Mouse (Mus musculus) liver, postnatal 0 days (tissue): Measurements from ENCODE around the gene Cmtr1.

Experiments
- CTCF ChIP-seq: sonication (generic); IDR thresholded peaks from 2 replicates; pipeline ENCODE4 v1.5.1; 2016; ENCODE audit warnings: antibody characterized with exemption, low read depth
- EP300 ChIP-seq: IDR thresholded peaks from 2 replicates; pipeline ENCODE4 v1.6.1; 2016; ENCODE audit warnings: antibody characterized with exemption, low read depth, mild to moderate bottlenecking

DNA sequence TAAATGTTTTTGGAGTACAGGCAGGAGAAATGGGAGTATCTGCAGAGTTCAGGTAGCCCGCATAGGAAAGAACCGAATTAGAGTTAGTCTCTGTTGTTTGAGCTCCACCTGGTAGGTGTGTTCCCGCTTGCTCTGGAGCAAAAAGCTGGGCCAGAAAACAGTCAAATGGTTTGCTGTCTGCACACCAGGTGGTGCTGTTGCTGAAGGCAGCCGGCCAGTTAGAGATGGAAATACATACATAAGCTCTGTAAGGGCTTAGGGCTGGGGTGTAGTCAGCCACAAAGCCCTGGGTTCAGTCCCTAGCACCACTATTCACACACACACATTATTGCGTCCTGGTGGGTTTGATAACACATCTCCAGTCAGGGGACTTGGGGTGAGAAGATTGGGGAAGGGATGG lies 24.3 kb upstream of the Cmtr1 start:
- peak; percentile 80 for TF ChIP-seq CTCF
- TF ChIP-seq EP300, result no peak
